Mouse (Mus musculus) C2C12 (cell line): ENCODE measurements around the gene Olfr91. TPM values are rescaled to one million over a fixed set of nuclear protein-coding genes. Genes with fewer than 3 reads are reported as not detected.

ENCODE experiments used
- H3K27me3 ChIP-seq: one replicate; pipeline ENCODE4 v1.6.1; 2011; ENCODE audit not compliant: control insufficient read depth, insufficient read depth, insufficient read length
- H3K36me3 ChIP-seq: one replicate; pipeline ENCODE4 v1.6.1; 2011; ENCODE audit not compliant: control insufficient read depth, insufficient read depth
- H3K4me3 ChIP-seq: one replicate; pipeline ENCODE4 v1.5.1; 2011; ENCODE audit warnings: mild to moderate bottlenecking, control low read depth; ENCODE audit not compliant: poor library complexity, insufficient read depth, severe bottlenecking
- H3K79me2 ChIP-seq: one replicate; pipeline ENCODE4 v1.6.1; 2011; ENCODE audit not compliant: control insufficient read depth, insufficient read depth
- H3K79me3 ChIP-seq: one replicate; pipeline ENCODE4 v1.6.1; 2011; ENCODE audit warnings: low read depth, control low read depth
- H3ac ChIP-seq: one replicate; pipeline ENCODE3; 2011; ENCODE audit warnings: low read depth; ENCODE audit not compliant: control insufficient read depth, insufficient read length
- CEBPB ChIP-seq: IDR thresholded peaks from one replicate; pipeline ENCODE4 v1.6.1; 2011; ENCODE audit warnings: low read depth, mild to moderate bottlenecking, control low read depth, moderate library complexity
- CTCF ChIP-seq: IDR thresholded peaks from one replicate; pipeline ENCODE4 v1.5.1; 2011; ENCODE audit not compliant: control insufficient read depth, insufficient read depth, insufficient read length
- FOSL1 ChIP-seq: IDR thresholded peaks from one replicate; pipeline ENCODE4 v1.8.0; 2011; ENCODE audit warnings: mild to moderate bottlenecking, low read length; ENCODE audit not compliant: poor library complexity, insufficient read depth, severe bottlenecking
- MAX ChIP-seq: IDR thresholded peaks from one replicate; pipeline ENCODE4 v1.6.1; 2011; ENCODE audit warnings: mild to moderate bottlenecking, control low read depth
- MYOD1 ChIP-seq: IDR thresholded peaks from one replicate; pipeline ENCODE4 v1.6.1; 2011; ENCODE audit warnings: low read depth; ENCODE audit not compliant: control insufficient read depth, insufficient read length
- MYOG ChIP-seq: IDR thresholded peaks from one replicate; pipeline ENCODE4 v1.6.1; 2011; ENCODE audit not compliant: control insufficient read depth, insufficient read length; ENCODE audit errors: extremely low read depth
- USF1 ChIP-seq: IDR thresholded peaks from one replicate; pipeline ENCODE4 v1.6.1; 2011; ENCODE audit warnings: low read depth, mild to moderate bottlenecking, control low read depth, moderate library complexity
- polyA plus RNA-seq: library from polyadenylated mRNA; unstranded; fragments of >200 nt; fragmentation: generic; extraction: Trizol; gene quantifications from one replicate; pipeline ENCODE4 v1.2.1, GENCODE M21; 2012; ENCODE audit warnings: missing spikeins

Olfr91 gene
- polyA plus RNA-seq, 1 experiment = not detected

DNA sequence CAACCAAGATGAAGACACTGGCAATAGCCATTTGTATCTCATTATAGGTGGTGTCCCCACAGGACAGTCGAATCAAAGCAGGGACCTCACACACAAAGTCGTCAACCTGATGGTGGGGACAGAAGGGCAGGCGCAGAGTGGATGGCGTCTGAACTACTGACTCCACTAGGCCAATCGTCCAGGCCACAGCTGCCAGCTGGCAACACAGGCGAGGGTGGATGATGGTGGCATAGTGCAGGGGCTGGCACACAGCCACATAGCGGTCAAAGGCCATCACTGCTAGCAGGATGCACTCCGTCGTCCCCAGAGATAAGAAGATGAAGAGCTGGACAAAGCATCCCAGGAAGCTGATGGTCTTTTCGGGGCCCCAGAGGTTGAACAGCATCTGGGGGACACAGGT lies 12.5 kb downstream of the Olfr91 start:
- Histone ChIP-seq H3K27me3 (no peaks in the 10 kb centered on the region), H3K79me3 (no peaks in the 10 kb centered on the region), H3K4me3 (no peak overlapping the region), H3ac (no peak overlapping the region), H3K79me2 (no peaks in the 10 kb centered on the region), H3K36me3 (no peaks in the 10 kb centered on the region)
- no peak for TF ChIP-seq MAX
- no peak for TF ChIP-seq CEBPB
- TF ChIP-seq MYOG = no peak
- TF ChIP-seq MYOD1 = no peak
- TF ChIP-seq CTCF = no peak
- TF ChIP-seq FOSL1 = no peak

- H3K36me3 ChIP-seq = no peaks in the 10 kb centered on the region
- no peak overlapping the region for H3K4me3 ChIP-seq
- TF ChIP-seq MAX (no peak), MYOD1 (no peak), MYOG (no peak), USF1 (no peak), CEBPB (no peak)
- H3K27me3 ChIP-seq = no peaks in the 10 kb centered on the region
- H3ac ChIP-seq = no peak overlapping the region
- H3K79me2 ChIP-seq = no peaks in the 10 kb centered on the region
- H3K79me3 ChIP-seq = no peaks in the 10 kb centered on the region
Observed at GRCm38 (mm10) chr17:37084632-37085031, 13.4 kb downstream of the Olfr91 start.

DNA sequence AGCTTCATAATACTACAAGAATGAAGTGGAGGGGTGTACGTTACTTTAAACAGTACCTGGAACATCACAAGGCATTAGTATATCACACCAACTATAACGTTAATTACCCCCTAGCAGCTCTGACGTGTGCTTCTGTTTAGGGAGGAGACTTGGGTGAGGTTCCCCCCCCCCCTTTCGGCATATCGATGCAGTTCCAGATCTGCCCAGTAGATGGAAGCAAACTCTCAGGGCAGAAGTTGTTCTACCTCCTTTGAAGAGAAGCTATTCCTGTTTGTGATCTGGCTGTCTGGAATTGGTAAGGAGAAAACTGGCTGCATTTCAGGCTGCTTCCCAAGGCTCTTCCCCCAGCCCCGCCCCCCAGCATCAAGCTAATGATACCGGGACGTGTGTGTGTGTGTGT lies 14.8 kb downstream of the Olfr91 start:
- Histone ChIP-seq H3K79me3 (no peaks in the 10 kb centered on the region), H3K36me3 (no peaks in the 10 kb centered on the region), H3K4me3 (no peak overlapping the region), H3K27me3 (no peaks in the 10 kb centered on the region), H3K79me2 (no peaks in the 10 kb centered on the region), H3ac (no peak overlapping the region)
- TF ChIP-seq USF1 (no peak), FOSL1 (no peak), CTCF (no peak)

DNA sequence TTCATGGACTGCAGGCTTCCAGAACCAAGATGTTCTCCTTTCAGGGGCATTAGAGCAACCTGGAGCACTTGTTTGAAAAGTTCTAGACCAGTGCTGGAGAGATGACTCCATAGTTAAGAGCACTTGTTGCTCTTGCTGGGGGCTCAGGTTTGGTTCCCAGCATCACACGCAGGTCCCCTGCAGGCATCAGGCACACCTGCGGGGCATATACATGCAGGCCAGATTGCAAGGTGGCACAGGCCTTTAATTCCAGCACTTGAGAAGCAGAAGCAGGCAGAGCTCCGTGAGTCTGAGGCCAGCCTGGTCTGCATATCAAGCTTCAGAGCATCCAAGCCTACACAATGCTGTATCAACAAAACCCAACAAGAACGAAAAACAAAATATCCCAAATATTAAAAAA lies 16.4 kb downstream of the Olfr91 start:
- Histone ChIP-seq H3K79me3 (no peaks in the 10 kb centered on the region), H3K79me2 (no peaks in the 10 kb centered on the region), H3K27me3 (no peaks in the 10 kb centered on the region), H3K36me3 (peaks cover 3% of the 10 kb centered on the region), H3K4me3 (no peak overlapping the region), H3ac (no peak overlapping the region)
- TF ChIP-seq MYOG (no peak), CTCF (no peak), MYOD1 (no peak), USF1 (no peak), MAX (no peak), CEBPB (no peak), FOSL1 (no peak)

- Histone ChIP-seq H3ac (no peak overlapping the region), H3K4me3 (no peak overlapping the region), H3K36me3 (peaks cover 6% of the 10 kb centered on the region), H3K79me2 (no peaks in the 10 kb centered on the region), H3K27me3 (no peaks in the 10 kb centered on the region), H3K79me3 (no peaks in the 10 kb centered on the region)
- TF ChIP-seq CTCF (no peak), FOSL1 (no peak), MAX (no peak), MYOD1 (no peak), MYOG (no peak), CEBPB (no peak), USF1 (no peak)
Observed at GRCm38 (mm10) chr17:37080119-37080518, 18.0 kb downstream of the Olfr91 start.

DNA sequence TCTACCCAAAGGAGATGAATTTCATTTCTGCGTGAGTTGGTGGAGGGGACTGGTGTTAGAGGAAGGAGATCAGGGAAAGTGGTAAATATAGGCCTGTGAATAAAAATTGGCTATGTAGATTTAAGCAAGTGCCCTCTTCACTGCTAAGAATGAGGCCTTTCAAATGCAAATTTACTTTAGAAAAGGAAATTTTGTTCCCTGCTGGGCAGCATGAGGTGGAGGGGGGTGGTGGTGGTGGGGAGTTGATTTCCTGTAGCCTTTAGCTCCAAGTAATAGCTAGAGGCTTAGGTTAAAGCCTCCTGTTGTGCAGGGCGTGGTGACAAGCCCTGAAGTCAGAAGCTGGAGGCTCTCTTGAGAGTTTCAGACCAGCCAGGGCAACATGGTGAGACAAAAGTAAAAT lies 19.1 kb downstream of the Olfr91 start:
- peaks cover 6% of the 10 kb centered on the region for H3K36me3 ChIP-seq
- H3ac ChIP-seq = no peak overlapping the region
- no peaks in the 10 kb centered on the region for H3K27me3 ChIP-seq
- no peak overlapping the region for H3K4me3 ChIP-seq
- no peaks in the 10 kb centered on the region for H3K79me3 ChIP-seq
- TF ChIP-seq FOSL1 (no peak), CEBPB (no peak), MAX (no peak), MYOD1 (no peak)
- no peaks in the 10 kb centered on the region for H3K79me2 ChIP-seq
